Mouse (Mus musculus): ENCODE results near the gene Gm32742. TPM values are rescaled to one million over a fixed set of nuclear protein-coding genes. Genes with fewer than 3 reads are reported as not detected.

The Gm32742 gene
- polyA plus RNA-seq (2015; fragmentation: Nextera tagmentation; extraction: Ambion mirVana), result 0.04 and 0.05 TPM in 2 replicates

DNA sequence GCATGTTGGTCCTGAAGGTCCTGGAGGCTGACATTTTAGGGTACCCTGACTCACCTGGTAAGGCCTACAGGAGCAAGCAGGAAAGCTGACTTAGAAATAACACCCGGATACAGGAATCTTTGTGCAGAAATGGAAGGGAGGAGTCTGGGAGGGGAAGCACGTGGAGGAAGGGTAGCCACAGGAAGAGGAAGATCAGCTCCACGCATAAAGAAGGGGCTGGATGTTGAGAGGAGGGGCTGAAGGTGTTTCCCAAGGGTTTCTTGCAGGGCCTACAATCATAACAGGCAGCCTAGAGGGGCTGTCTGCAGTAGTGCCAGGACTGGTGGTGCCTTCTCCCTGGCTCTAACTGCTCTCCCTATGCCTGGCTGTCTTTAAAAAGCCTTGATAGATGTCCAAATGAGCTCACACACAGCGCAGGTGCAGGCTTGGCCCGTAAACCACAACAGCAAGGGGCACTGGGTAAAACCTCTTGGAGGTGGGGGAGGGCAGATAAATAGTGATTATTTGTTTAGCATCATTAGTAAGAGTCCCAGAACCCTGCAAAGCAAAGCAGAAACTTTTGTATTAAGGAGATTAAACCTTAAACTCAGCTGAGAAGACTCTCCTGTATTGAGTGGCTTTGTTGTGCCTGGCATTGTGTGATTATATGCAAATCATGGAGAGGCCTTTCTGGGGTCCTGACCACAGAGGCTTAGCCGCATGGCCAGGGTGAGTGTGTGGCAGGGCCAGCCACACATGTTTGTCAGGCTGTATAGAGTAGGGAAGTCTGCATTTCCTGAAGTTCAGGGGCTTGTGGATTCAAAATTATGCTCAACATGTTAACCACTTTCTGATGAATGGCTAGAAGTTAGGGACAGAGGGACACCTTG lies at the start of gene Gm32742:
TSS of gene Gm32742 (minus strand) at position 206 of the 869 bp plus-strand sequence.
- Histone ChIP-seq H3K27me3 (replicated peaks) (peaks cover 4% of the 10 kb centered on the region; the same call in 1 of the 2 replicates), H3K4me3 (replicated peaks) (no peak within 1 kb of the TSS), H3K9ac (no peak within 1 kb of the TSS), H3K36me3 (no peaks in the 10 kb centered on the region), H3K4me1 (peaks cover 8% of the 10 kb centered on the region; the same call in 1 of the 2 replicates), H3K4me2 (no peak within 1 kb of the TSS), H3K27ac (no peak within 1 kb of the TSS), H3K9me3 (no peaks in the 10 kb centered on the region)
- ATAC-seq (ENCODE audit: insufficient read depth, low FRiP score, low read depth), result no peak
- 30% methylated on average over 6 of the region's 6 CpGs for WGBS

DNA sequence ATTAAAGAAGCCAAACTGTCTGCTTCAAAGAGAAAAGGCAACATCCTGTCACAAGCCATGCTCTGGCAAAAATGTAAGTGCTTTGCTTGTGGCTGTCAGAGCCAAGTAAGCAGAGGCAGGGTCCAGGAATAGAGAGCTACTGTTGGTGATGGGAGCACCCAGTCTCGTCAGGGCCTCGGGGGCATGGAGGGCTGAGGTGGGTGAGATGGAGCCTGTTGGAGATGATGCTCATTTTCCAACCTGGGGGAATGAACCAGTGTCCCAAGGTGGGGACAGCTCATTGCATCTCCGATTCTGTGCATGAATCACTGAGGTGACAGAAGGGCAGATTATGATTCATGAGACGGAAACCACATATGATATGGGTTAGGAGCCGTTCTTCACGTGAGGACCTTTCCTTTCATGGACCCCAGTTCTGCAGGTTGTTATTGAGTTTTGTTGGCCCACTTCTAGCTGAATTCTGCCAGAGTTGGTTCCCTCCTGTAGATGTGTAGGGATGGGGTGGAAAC lies 48.5 kb upstream of the Gm32742 start:
- Histone ChIP-seq H3K9me3 (no peaks in the 10 kb centered on the region), H3K36me3 (no peaks in the 10 kb centered on the region), H3K4me2 (no peak overlapping the region), H3K9ac (no peak overlapping the region), H3K4me1 (no peaks in the 10 kb centered on the region), H3K4me3 (replicated peaks) (no peak overlapping the region), H3K27me3 (replicated peaks) (no peaks in the 10 kb centered on the region), H3K27ac (no peak overlapping the region)
- 87% methylated on average over 6 of the region's 6 CpGs for WGBS
- no peak for ATAC-seq (ENCODE audit: insufficient read depth, low FRiP score, low read depth)

DNA sequence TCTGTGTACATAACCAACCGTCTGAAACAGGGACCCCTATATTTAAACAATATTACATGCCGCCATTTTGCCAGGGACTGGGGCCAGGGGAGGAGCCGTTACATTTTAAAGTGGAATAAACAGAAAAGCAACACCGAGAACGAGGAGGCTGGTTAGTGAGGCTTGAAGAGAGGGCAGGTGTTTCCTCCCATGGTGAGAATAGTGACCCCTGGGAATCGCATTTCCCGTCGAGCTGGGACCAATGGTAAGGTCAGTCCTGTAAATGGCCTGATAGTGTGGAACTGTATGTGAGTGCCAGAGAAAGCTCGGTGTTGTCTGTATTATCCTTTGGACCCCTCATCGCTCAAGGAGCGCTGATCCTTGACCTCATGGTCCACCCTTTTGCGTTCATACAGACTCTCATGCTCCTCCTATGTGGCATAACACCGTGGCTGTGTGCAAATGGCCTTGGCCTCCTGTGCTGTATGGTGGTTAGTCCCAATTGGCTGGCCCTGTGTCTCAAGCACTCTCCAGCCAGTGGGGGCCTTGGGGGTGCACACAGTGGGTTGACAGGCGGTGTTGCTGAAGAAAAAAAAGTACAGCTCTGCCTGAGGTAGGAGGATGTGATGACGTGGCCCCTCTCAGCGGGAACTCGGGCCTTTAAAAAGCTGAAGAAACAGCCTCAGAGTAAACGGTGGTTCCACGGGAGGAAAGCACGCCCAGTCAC lies 47.9 kb upstream of the Gm32742 start, which contains the start of gene Pou2af1:
TSS of gene Pou2af1 (plus strand) at position 686 of the 706 bp plus-strand sequence.
- Histone ChIP-seq H3K9ac (no peak within 1 kb of the TSS), H3K36me3 (no peaks in the 10 kb centered on the region), H3K4me2 (no peak within 1 kb of the TSS), H3K9me3 (no peaks in the 10 kb centered on the region), H3K27me3 (replicated peaks) (no peaks in the 10 kb centered on the region), H3K27ac (no peak within 1 kb of the TSS), H3K4me3 (replicated peaks) (no peak within 1 kb of the TSS), H3K4me1 (no peaks in the 10 kb centered on the region)
- no peak for ATAC-seq (ENCODE audit: insufficient read depth, low FRiP score, low read depth)
- WGBS, result 70% methylated on average over 20 of the region's 20 CpGs

DNA sequence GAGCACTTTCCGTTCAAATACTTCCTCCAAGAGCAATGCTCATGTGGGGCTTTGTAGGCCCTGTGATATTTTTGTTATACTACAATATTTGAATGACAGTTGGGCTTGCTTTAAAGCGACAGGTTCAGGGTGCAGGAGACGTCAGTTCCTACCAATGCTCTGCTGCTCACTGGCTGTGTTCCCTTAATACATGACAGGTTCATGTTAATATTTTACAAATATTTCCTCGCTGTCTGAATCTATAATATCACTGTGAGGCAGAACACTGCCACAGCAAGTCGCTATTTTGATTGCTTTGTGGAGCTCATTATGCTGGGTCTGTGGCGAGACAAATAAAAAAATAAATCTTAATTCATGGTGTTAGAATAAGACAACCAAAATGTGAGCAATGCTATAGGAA lies 45.9 kb upstream of the Gm32742 start:
- Histone ChIP-seq H3K9me3 (no peaks in the 10 kb centered on the region), H3K36me3 (no peaks in the 10 kb centered on the region), H3K9ac (no peak overlapping the region), H3K4me1 (no peaks in the 10 kb centered on the region), H3K4me3 (replicated peaks) (no peak overlapping the region), H3K27me3 (replicated peaks) (no peaks in the 10 kb centered on the region), H3K4me2 (no peak overlapping the region), H3K27ac (no peak overlapping the region)
- WGBS, result 64% methylated on average over 6 of the region's 6 CpGs
- no peak for ATAC-seq (ENCODE audit: insufficient read depth, low FRiP score, low read depth)

DNA sequence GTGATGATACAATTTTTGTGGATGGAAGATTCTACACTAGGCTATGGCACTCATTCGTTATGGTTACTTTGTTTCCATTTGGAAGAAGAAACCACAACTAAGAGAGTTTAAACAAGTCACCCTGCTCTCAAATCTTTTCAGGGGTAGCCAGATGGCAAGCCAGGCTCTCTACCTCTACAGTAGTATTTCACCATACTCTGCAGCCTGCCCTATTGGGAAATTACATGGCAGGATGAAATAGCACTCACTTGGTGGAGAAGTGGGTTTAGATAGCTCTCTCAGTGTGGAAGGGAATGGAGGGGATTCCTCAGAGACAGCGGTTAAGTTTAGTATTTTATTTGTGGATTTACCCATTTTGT lies 43.6 kb upstream of the Gm32742 start:
- H3K9me3 ChIP-seq, result no peaks in the 10 kb centered on the region
- no peak for ATAC-seq (ENCODE audit: insufficient read depth, low FRiP score, low read depth)
- H3K9ac ChIP-seq, result no peak overlapping the region
- H3K4me3 ChIP-seq (replicated peaks), result no peak overlapping the region
- no peaks in the 10 kb centered on the region for H3K27me3 ChIP-seq (replicated peaks)
- H3K36me3 ChIP-seq, result no peaks in the 10 kb centered on the region
- 86% methylated on average over 2 of the region's 2 CpGs for WGBS
- no peaks in the 10 kb centered on the region for H3K4me1 ChIP-seq
- no peak overlapping the region for H3K4me2 ChIP-seq
- no peak overlapping the region for H3K27ac ChIP-seq

DNA sequence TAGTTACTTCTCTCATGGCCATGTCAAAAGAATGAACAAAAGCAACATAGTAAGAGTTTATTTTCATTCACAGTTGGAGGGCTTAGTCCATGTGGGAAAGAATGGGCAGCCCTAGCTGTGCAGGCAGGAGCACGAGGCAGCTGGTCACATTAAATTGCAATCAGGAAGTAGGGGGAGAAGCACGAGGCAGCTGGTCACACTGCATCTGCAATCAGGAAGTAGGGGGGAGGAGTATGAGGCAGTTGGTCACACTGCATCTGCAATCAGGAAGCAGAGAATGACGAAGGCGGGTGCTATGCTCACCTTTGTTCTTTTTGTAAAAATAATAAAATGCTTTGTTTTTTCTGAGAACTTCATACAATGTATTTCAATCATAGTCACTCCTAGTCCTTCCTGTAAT lies 29.5 kb upstream of the Gm32742 start:
- Histone ChIP-seq H3K4me3 (replicated peaks) (no peak overlapping the region), H3K4me1 (no peaks in the 10 kb centered on the region), H3K9me3 (no peaks in the 10 kb centered on the region), H3K4me2 (no peak overlapping the region), H3K36me3 (no peaks in the 10 kb centered on the region), H3K9ac (no peak overlapping the region), H3K27ac (no peak overlapping the region), H3K27me3 (replicated peaks) (no peaks in the 10 kb centered on the region)
- WGBS, result 68% methylated on average over 4 of the region's 4 CpGs
- ATAC-seq (ENCODE audit: insufficient read depth, low FRiP score, low read depth), result no peak

DNA sequence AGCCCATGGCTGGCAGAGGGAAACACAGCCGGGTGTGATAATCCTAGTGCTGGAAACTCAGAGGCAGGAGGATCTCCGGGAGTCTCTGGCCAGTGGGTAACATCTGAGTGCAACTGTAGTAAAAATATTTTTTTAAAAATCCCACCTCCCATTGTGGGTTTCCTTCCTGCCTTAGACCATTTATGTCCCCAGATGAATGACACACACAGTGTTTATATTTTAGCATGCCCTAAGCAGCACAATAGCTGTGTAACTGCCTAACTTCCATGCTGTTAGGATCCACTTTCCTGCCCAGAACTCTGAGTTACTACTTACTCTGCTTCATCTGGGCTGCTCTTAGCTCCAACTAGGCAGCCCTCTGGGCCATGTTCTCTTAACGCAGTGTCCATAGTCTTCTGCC lies 25.3 kb upstream of the Gm32742 start:
- H3K4me3 ChIP-seq (replicated peaks), result no peak overlapping the region
- H3K4me2 ChIP-seq, result no peak overlapping the region
- 73% methylated on average over 3 of the region's 3 CpGs for WGBS
- no peaks in the 10 kb centered on the region for H3K9me3 ChIP-seq
- H3K27ac ChIP-seq, result no peak overlapping the region
- no peak for ATAC-seq (ENCODE audit: insufficient read depth, low FRiP score, low read depth)
- no peak overlapping the region for H3K9ac ChIP-seq
- no peaks in the 10 kb centered on the region for H3K36me3 ChIP-seq
- no peaks in the 10 kb centered on the region for H3K4me1 ChIP-seq
- no peaks in the 10 kb centered on the region for H3K27me3 ChIP-seq (replicated peaks)

DNA sequence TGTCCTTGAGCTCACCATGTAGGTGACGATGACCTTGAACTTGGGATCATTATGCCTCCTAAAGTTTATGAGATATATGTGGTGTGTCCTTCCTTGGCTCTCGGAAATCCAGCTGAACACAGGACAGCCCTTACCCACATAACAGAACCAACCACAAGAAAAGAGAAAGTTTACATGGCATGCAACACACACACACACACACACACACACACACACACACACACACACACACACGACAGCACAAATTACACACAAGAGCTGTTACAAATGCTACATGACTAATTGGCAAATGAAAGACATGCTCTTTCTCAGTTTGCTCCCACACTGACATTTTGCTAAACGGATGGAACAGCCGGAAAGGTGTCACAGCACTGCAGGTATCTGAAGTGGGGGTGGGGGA lies 20.6 kb upstream of the Gm32742 start:
- 71% methylated on average over 5 of the region's 5 CpGs for WGBS
- Histone ChIP-seq H3K4me2 (no peak overlapping the region), H3K4me1 (no peaks in the 10 kb centered on the region), H3K4me3 (replicated peaks) (no peak overlapping the region), H3K9me3 (no peaks in the 10 kb centered on the region), H3K36me3 (no peaks in the 10 kb centered on the region), H3K27ac (no peak overlapping the region), H3K9ac (no peak overlapping the region), H3K27me3 (replicated peaks) (no peaks in the 10 kb centered on the region)
- no peak for ATAC-seq (ENCODE audit: insufficient read depth, low FRiP score, low read depth)

DNA sequence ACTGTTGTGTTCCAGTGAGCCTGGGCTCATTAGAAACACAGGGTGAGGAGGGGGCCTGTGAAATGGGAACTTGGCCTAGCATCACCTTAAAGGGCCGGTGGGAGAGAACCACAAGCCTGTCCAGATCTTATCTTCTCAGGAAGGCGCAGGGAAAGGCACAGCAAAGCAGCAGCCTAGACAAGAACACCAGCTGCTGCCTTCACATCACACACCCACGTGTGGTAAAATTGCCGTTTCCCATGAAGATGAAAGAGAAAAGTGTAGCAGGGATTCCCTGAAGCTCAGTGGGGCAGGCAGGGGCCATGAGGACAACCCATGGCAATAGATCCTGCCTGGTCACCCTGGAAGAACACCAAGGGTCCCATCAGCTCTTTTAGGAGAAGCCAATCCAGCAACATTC lies 20.1 kb upstream of the Gm32742 start:
- Histone ChIP-seq H3K36me3 (no peaks in the 10 kb centered on the region), H3K9ac (no peak overlapping the region), H3K4me3 (replicated peaks) (no peak overlapping the region), H3K9me3 (no peaks in the 10 kb centered on the region), H3K27me3 (replicated peaks) (no peaks in the 10 kb centered on the region), H3K27ac (no peak overlapping the region), H3K4me1 (no peaks in the 10 kb centered on the region), H3K4me2 (no peak overlapping the region)
- WGBS, result 70% methylated on average over 4 of the region's 4 CpGs
- ATAC-seq (ENCODE audit: insufficient read depth, low FRiP score, low read depth), result no peak

DNA sequence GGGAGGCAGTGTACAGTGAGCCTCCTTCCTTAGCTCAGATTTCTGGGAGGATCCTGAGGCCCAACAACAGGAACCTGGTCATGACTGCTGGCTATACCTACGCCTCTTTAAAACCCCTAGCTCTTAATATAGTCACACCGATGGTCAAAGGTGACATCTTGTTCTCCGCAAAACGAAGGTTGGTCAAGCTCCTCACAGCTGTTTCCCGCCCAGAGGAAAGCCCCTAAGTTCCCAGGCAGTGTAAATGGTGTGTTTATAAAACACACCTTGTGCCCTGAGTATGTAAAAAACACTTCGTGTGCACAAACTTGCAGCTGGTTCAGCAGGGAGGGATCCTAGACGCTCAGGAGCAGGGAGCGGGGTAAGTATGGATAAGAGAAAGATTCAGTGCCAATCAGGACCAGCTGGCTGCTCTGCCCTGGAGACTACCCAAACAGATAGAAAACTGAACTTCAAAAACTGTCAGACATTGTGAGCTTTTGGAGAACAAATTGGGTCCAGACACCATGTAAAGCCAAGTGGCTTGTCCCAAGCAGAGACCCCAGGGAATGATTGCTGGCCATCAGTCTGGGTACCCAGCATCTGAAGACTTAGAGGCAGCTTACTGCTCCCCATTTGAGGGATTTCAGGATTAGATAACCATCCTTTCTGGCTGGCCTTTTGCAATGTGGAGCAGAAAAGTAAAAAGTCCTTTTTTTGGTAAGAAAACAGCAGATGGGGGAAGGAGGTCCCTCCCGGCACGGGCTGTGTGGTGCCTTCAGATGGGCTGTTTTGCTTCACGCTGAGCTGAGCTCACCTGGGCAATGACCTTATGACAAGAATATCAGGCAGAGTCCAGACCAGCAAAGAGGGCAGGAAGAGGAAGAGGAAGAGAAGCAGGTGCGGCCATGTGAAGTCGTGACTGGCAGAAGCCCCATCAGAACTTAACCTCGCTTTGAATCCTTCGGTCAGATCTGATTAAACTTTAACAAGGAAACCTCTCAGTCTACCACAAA lies 17.7 kb upstream of the Gm32742 start:
- H3K4me2 ChIP-seq, result no peak overlapping the region
- no peaks in the 10 kb centered on the region for H3K36me3 ChIP-seq
- H3K9me3 ChIP-seq, result no peaks in the 10 kb centered on the region
- WGBS, result 68% methylated on average over 15 of the region's 15 CpGs
- ATAC-seq (ENCODE audit: insufficient read depth, low FRiP score, low read depth), result no peak
- no peak overlapping the region for H3K27ac ChIP-seq
- no peaks in the 10 kb centered on the region for H3K27me3 ChIP-seq (replicated peaks)
- H3K4me1 ChIP-seq, result no peaks in the 10 kb centered on the region
- H3K9ac ChIP-seq, result no peak overlapping the region
- no peak overlapping the region for H3K4me3 ChIP-seq (replicated peaks)

DNA sequence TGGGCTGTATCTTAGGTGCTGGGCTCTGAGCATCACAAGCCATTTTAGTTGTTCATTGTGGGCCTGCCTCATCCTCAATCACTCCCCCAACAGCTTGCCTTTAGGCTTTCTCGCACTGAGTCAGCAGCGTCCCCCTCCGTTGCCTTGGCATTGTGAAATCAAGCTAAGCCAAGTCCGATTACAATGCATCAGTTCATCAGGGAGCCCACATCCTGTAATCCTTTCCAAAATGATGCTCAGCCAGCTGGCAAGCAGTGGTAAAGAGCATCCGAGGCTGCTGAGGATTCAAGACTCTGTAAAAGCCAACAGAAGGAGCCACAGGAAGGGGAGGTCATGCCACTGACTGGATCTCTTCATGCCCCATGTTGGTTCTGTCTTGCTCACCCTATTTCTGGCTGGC lies 15.3 kb upstream of the Gm32742 start:
- ATAC-seq (ENCODE audit: insufficient read depth, low FRiP score, low read depth), result no peak
- Histone ChIP-seq H3K36me3 (no peaks in the 10 kb centered on the region), H3K4me3 (replicated peaks) (no peak overlapping the region), H3K27ac (no peak overlapping the region), H3K9me3 (no peaks in the 10 kb centered on the region), H3K27me3 (replicated peaks) (no peaks in the 10 kb centered on the region), H3K4me1 (no peaks in the 10 kb centered on the region), H3K4me2 (no peak overlapping the region), H3K9ac (no peak overlapping the region)
- WGBS, result 75% methylated on average over 5 of the region's 5 CpGs
